Mouse (Mus musculus) G1E (cell line): ENCODE measurements around the gene Ccdc194.

Experiments
- CTCF ChIP-seq: IDR thresholded peaks from 2 replicates; pipeline ENCODE4 v1.5.1; 2012; ENCODE audit warnings: low read depth, low read length, inconsistent platforms, mixed read lengths
- GATA1 ChIP-seq: IDR thresholded peaks from 2 replicates; pipeline ENCODE4 v1.6.1; 2012; ENCODE audit warnings: borderline replicate concordance, low read length, inconsistent platforms, mixed read lengths
- GATA2 ChIP-seq: IDR thresholded peaks from 2 replicates; pipeline ENCODE4 v1.6.1; 2012; ENCODE audit warnings: low read depth, low read length, inconsistent platforms, borderline replicate concordance

DNA sequence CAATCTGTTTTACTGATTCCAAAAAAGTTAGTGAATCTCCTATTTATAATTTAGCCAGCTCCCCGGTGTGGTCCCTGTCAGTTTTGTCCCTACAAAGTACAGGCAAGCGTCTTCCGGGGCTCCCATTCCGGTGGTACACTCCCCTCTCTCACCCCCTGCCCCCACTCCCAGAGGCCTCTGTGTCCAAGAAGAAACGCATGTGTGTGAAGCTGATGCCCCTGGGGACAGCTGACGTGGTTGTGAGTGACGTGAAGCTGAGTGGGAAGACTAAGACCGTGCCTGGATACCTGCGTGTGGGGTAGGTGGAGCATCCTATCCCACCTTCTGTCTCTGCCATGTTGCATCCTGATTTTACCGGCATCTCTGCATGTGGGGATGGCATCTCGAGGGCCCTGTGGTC is 19.5 kb upstream of the Ccdc194 start:
- no peak for TF ChIP-seq GATA2
- no peak for TF ChIP-seq CTCF
- no peak for TF ChIP-seq GATA1
